ENCODE assay signal across 8 mouse cellular contexts in the genomic region with DNA sequence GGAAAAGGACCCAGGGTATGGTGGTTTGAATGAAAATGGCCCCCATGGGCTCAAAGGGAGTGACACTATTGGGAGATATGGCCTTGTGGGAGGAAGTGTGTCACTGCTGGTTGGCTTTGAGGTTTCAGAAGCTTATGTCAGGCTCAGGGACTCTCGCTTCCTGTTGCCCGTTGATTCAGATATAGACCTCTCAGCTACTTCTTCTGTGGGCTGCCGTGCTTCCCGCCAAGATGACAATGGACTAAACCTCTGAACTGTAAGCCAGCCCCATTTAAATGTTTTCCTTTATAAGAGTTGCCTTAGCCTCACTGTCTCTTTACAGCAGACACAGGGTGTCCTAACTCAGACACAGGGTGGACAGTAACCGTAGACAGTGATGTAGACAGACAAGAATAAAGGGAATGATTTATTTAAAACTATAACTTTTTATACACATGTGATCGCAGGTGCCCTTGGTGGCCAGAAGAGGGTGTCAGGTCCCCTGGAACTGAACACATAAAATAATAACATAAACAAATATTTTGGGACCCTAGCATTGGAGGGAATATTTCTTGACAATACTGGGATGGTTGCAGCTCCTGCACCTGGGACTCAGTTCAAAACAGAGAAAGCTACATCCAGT. TPM values are rescaled to one million over a fixed set of nuclear protein-coding genes. Genes with fewer than 3 reads are reported as not detected.
DNase-seq lines count a peak whose midpoint lies in the region; ATAC-seq lines count a peak whose summit lies in the region.

Gene Lrmp, plus strand, starts transcription at position 178 of the 622 bp plus-strand sequence.

- 69% methylated on average over 6 of the region's 6 CpGs for WGBS in lung, embryonic 15.5 days
- 75% methylated on average over 6 of the region's 6 CpGs for WGBS in forebrain, embryonic 10.5 days
- WGBS in liver, embryonic 13.5 days (ENCODE audit: insufficient replicate concordance), result 36% methylated on average over 6 of the region's 6 CpGs
- 75% methylated on average over 6 of the region's 6 CpGs for WGBS in stomach, embryonic 14.5 days

- no peaks in the 10 kb centered on the region for H3K9me3 ChIP-seq in lung, embryonic 15.5 days
- no peaks in the 10 kb centered on the region for H3K9me3 ChIP-seq in forebrain, embryonic 10.5 days
- H3K9me3 ChIP-seq in liver, embryonic 13.5 days (replicated peaks), result no peaks in the 10 kb centered on the region
- H3K9me3 ChIP-seq in stomach, embryonic 14.5 days (ENCODE audit: control insufficient read depth, low read depth, low read length), result no peaks in the 10 kb centered on the region

- intact Hi-C loops in left cerebral cortex, postnatal 25 days (cut with DNase I), result loop anchor here (10.0 kb wide), 1 partner anchor 1461 kb away; no protein-coding TSS in a partner anchor

- no peak within 1 kb of the TSS for H3K9ac ChIP-seq in lung, embryonic 15.5 days
- H3K9ac ChIP-seq in liver, embryonic 13.5 days, result no peak within 1 kb of the TSS; the same call in 1 of the 2 replicates
- H3K9ac ChIP-seq in stomach, embryonic 14.5 days (replicated peaks; ENCODE audit: low read depth, low read length), result no peak within 1 kb of the TSS

- no peak for DNase-seq in lung, postnatal 4 days
- DNase-seq in forebrain, embryonic 10.5 days (ENCODE audit: extremely low spot score, low spot score), result no peak
- DNase-seq in liver, embryonic 13.5 days, result no peak
- no peak for DNase-seq in urinary bladder, postnatal 14 days (ENCODE audit: low spot score)
- DNase-seq in c-Kit-positive CD71-positive TER-119-positive erythroid progenitor cells, embryonic 14.5 days (ENCODE audit: low spot score), result no peak
- no peak for DNase-seq in left cerebral cortex, postnatal 25 days (ENCODE audit: low spot score in 2 of 2)

- no peaks in the 10 kb centered on the region for H3K36me3 ChIP-seq in lung, embryonic 15.5 days
- H3K36me3 ChIP-seq in forebrain, embryonic 10.5 days (replicated peaks), result no peaks in the 10 kb centered on the region
- no peaks in the 10 kb centered on the region for H3K36me3 ChIP-seq in liver, embryonic 13.5 days
- no peaks in the 10 kb centered on the region for H3K36me3 ChIP-seq in stomach, embryonic 14.5 days (ENCODE audit: control insufficient read depth, insufficient read depth, low read length)

- no peak for ATAC-seq in lung, embryonic 15.5 days (ENCODE audit: borderline replicate concordance, extremely low read depth, low FRiP score, low TSS enrichment)
- ATAC-seq in liver, embryonic 13.5 days (ENCODE audit: low read depth), result peak; percentile 40
- ATAC-seq in stomach, embryonic 14.5 days (ENCODE audit: insufficient number of reproducible peaks, insufficient read depth, low FRiP score, low read depth), result no peak

- H3K4me3 ChIP-seq in lung, embryonic 15.5 days, result no peak within 1 kb of the TSS
- peak within 1 kb of the TSS; percentile 27 for H3K4me3 ChIP-seq in forebrain, embryonic 10.5 days
- no peak within 1 kb of the TSS for H3K4me3 ChIP-seq in liver, embryonic 13.5 days (replicated peaks)
- no peak within 1 kb of the TSS for H3K4me3 ChIP-seq in stomach, embryonic 14.5 days (ENCODE audit: low read depth, low read length)

- peaks cover 8% of the 10 kb centered on the region for H3K4me1 ChIP-seq in lung, embryonic 15.5 days
- peaks cover 22% of the 10 kb centered on the region for H3K4me1 ChIP-seq in forebrain, embryonic 10.5 days
- H3K4me1 ChIP-seq in liver, embryonic 13.5 days (replicated peaks), result peaks cover 19% of the 10 kb centered on the region
- peaks cover 6% of the 10 kb centered on the region; the same call in 1 of the 2 replicates for H3K4me1 ChIP-seq in stomach, embryonic 14.5 days (ENCODE audit: control insufficient read depth, insufficient read depth, low read length)

- H3K4me2 ChIP-seq in lung, embryonic 15.5 days, result no peak within 1 kb of the TSS
- H3K4me2 ChIP-seq in liver, embryonic 13.5 days, result no peak within 1 kb of the TSS
- no peak within 1 kb of the TSS for H3K4me2 ChIP-seq in stomach, embryonic 14.5 days (replicated peaks; ENCODE audit: low read depth, low read length)

- H3K27me3 ChIP-seq in lung, embryonic 15.5 days, result no peaks in the 10 kb centered on the region
- H3K27me3 ChIP-seq in forebrain, embryonic 10.5 days (ENCODE audit: poor library complexity, severe bottlenecking), result no peaks in the 10 kb centered on the region
- H3K27me3 ChIP-seq in liver, embryonic 13.5 days, result no peaks in the 10 kb centered on the region
- H3K27me3 ChIP-seq in stomach, embryonic 14.5 days (ENCODE audit: control insufficient read depth, insufficient read depth, low read length), result no peaks in the 10 kb centered on the region

- peak within 1 kb of the TSS; percentile 48; the same call in 1 of the 2 replicates for H3K27ac ChIP-seq in lung, embryonic 15.5 days
- H3K27ac ChIP-seq in forebrain, embryonic 10.5 days, result peak within 1 kb of the TSS; percentile 88
- peak within 1 kb of the TSS; percentile 59 for H3K27ac ChIP-seq in liver, embryonic 13.5 days
- H3K27ac ChIP-seq in stomach, embryonic 14.5 days (ENCODE audit: low read length), result peak within 1 kb of the TSS; percentile 63; the same call in 1 of the 2 replicates

RNA-seq across cellular contexts. Expression of gene Lrmp, which starts in this region (rescaled TPM):
- 3.9 and 6.6 TPM in 2 replicates for polyA plus RNA-seq in lung, embryonic 15.5 days (2015; fragmentation: Nextera tagmentation; extraction: Ambion mirVana)
- polyA plus RNA-seq in forebrain, embryonic 10.5 days (2016; fragmentation: Nextera tagmentation; extraction: Ambion mirVana), result 1.8 and 1.9 TPM in 2 replicates
- 12.7 and 16.1 TPM in 2 replicates for polyA plus RNA-seq in liver, embryonic 13.5 days (2015; fragmentation: Nextera tagmentation; extraction: Ambion mirVana)
- 6.2 and 6.5 TPM in 2 replicates for polyA plus RNA-seq in stomach, embryonic 14.5 days (2014; fragmentation: Nextera tagmentation; extraction: Ambion mirVana)
- 1 to 10 TPM; 2.1 to 3.8 TPM for total RNA-seq in left cerebral cortex, postnatal 25 days (2021)
